Mouse (Mus musculus): ENCODE data around the gene Stk17b. TPM values are rescaled to one million over a fixed set of nuclear protein-coding genes. Genes with fewer than 3 reads are reported as not detected.

The Stk17b gene
- polyA plus RNA-seq, 1 experiment from 2014 or later: 10.0 TPM

DNA sequence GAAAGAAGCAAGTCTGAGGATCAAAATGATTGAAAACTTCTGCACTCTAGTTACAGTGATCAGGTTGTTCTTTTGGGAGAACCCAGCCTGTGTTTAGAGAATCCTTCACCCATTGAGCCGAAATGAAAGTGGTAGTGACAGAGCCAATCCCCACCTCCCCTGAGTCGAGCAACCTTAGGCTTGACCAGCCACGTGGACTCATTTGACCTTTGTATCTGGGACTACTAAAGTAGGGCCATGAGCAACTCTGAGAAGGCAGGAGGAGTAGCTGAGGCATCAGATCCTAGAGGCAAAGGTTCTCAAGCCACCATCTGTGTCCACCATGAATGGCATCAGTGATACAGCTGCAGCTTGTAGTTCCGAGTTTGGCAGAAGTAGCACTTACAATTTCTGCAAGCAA, 10.6 kb upstream of the Stk17b start:
- H3K36me3 ChIP-seq (ENCODE audit: control insufficient read depth, insufficient read depth, low read length): no peaks in the 10 kb centered on the region
- H3K9ac ChIP-seq (ENCODE audit: low read length): no peak overlapping the region
- ATAC-seq (ENCODE audit: insufficient number of reproducible peaks, low FRiP score, low TSS enrichment, low read depth) (no peak), DNase-seq (ENCODE audit: low spot score) (no peak)
- no peak overlapping the region for H3K27ac ChIP-seq (replicated peaks; ENCODE audit: low read depth, low read length)
- WGBS: 83% methylated on average over 4 of the region's 4 CpGs
- H3K4me1 ChIP-seq (ENCODE audit: control insufficient read depth, insufficient read depth, low read length): no peaks in the 10 kb centered on the region
- H3K4me3 ChIP-seq (ENCODE audit: low read depth, low read length): no peak overlapping the region
- no peak overlapping the region for H3K4me2 ChIP-seq (ENCODE audit: low read depth, severe bottlenecking)
- H3K27me3 ChIP-seq (ENCODE audit: control insufficient read depth, insufficient read depth, low read length): no peaks in the 10 kb centered on the region
- H3K9me3 ChIP-seq (ENCODE audit: control insufficient read depth, low read length): no peaks in the 10 kb centered on the region

DNA sequence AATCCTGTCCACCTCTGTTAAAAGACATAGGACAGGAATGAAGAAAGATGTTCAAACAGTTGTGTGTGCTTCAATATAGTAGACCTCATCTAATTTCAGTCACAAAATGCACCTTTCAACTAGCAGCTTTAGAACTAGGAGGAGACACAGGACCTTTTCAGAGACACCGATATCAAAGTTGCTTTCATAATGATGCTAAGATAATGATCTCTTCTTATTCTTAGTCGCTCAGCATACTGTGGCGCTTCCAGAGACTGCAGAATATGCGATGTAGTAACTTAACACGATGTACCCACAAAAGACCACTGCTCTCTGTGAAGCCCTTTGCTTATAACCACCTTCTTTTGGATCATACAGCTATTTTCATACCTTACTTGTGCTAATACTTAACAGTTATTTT, 10.1 kb upstream of the Stk17b start:
- Histone ChIP-seq H3K27ac (replicated peaks; ENCODE audit: low read depth, low read length) (no peak overlapping the region), H3K9me3 (ENCODE audit: control insufficient read depth, low read length) (no peaks in the 10 kb centered on the region), H3K4me3 (ENCODE audit: low read depth, low read length) (no peak overlapping the region), H3K27me3 (ENCODE audit: control insufficient read depth, insufficient read depth, low read length) (no peaks in the 10 kb centered on the region), H3K9ac (ENCODE audit: low read length) (no peak overlapping the region), H3K36me3 (ENCODE audit: control insufficient read depth, insufficient read depth, low read length) (no peaks in the 10 kb centered on the region), H3K4me2 (ENCODE audit: low read depth, severe bottlenecking) (no peak overlapping the region), H3K4me1 (ENCODE audit: control insufficient read depth, insufficient read depth, low read length) (no peaks in the 10 kb centered on the region)
- WGBS: 90% methylated on average over 5 of the region's 5 CpGs
- DNase-seq (ENCODE audit: low spot score) (no peak), ATAC-seq (ENCODE audit: insufficient number of reproducible peaks, low FRiP score, low TSS enrichment, low read depth) (no peak)

DNA sequence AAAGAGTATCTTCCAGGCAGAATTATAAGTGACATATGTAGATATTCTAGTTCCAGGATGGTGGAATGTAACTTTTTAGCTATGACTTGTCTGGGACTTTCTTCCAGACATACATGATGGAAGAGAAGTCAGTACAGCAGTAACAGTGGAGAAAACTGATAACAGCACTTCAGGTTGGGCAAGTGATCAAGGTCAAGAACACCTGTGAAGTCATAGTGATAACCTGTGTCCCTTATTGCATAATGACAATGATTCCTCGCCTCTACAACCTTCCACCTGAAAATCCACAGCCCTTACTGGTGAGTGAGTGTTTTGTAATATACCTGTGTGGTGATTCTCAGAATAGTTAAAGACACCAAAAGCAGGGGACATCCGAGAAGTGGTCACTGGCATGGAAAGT, 9.3 kb upstream of the Stk17b start:
- Histone ChIP-seq H3K9me3 (ENCODE audit: control insufficient read depth, low read length) (no peaks in the 10 kb centered on the region), H3K4me1 (ENCODE audit: control insufficient read depth, insufficient read depth, low read length) (no peaks in the 10 kb centered on the region), H3K36me3 (ENCODE audit: control insufficient read depth, insufficient read depth, low read length) (no peaks in the 10 kb centered on the region), H3K27ac (replicated peaks; ENCODE audit: low read depth, low read length) (no peak overlapping the region), H3K27me3 (ENCODE audit: control insufficient read depth, insufficient read depth, low read length) (no peaks in the 10 kb centered on the region), H3K4me3 (ENCODE audit: low read depth, low read length) (no peak overlapping the region), H3K4me2 (ENCODE audit: low read depth, severe bottlenecking) (no peak overlapping the region), H3K9ac (ENCODE audit: low read length) (no peak overlapping the region)
- DNase-seq (ENCODE audit: low spot score) (no peak), ATAC-seq (ENCODE audit: insufficient number of reproducible peaks, low FRiP score, low TSS enrichment, low read depth) (no peak)
- WGBS: 83% methylated on average over 2 of the region's 2 CpGs

DNA sequence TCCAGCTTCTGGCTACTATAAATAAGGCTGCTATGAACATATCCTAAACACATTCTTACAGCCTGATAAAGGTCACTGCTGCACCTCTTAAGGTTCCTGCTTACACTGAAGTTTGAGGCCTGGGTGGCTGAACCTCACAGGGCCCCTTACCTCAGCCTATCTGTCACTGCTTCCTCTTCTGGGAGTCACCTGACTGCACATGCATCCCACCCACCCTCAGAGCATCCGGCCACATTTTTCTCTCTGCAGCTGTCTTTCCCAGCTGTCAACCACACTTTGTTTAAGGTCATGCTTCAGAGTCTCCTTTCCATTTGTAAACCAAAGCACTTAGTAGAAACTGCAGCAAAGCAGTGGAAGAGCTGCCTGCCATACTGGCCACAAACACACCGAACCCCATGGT, 6.3 kb upstream of the Stk17b start:
- H3K4me2 ChIP-seq (ENCODE audit: low read depth, severe bottlenecking): no peak overlapping the region
- H3K27ac ChIP-seq (replicated peaks; ENCODE audit: low read depth, low read length): no peak overlapping the region
- H3K4me1 ChIP-seq (ENCODE audit: control insufficient read depth, insufficient read depth, low read length): no peaks in the 10 kb centered on the region
- ATAC-seq (ENCODE audit: insufficient number of reproducible peaks, low FRiP score, low TSS enrichment, low read depth) (no peak), DNase-seq (ENCODE audit: low spot score) (no peak)
- H3K9ac ChIP-seq (ENCODE audit: low read length): no peak overlapping the region
- no peak overlapping the region for H3K4me3 ChIP-seq (ENCODE audit: low read depth, low read length)
- WGBS: 89% methylated on average over 2 of the region's 2 CpGs
- H3K27me3 ChIP-seq (ENCODE audit: control insufficient read depth, insufficient read depth, low read length): no peaks in the 10 kb centered on the region
- H3K36me3 ChIP-seq (ENCODE audit: control insufficient read depth, insufficient read depth, low read length): no peaks in the 10 kb centered on the region
- no peaks in the 10 kb centered on the region for H3K9me3 ChIP-seq (ENCODE audit: control insufficient read depth, low read length)

DNA sequence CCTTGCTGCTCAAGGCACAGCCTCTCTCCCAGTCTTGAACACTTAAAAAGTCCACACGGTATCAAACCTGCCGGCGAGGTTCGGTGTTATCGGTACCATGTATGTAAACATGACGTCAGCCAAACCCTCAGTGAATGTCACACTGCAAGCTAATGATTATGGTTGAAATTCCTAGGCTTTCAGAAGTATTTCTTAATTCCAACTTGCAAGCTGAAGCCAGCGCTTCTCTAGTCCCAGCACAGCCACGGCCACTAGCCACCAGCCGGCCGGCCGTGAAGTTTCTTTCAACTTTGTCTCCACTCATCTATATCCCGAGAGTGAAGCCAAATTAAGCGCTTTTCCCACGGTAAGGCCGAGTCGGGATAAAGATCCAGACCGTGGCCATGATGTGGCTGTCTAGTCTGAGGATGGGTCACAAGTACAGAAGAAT, 718 bp downstream of the Stk17b start:
- peak; percentile 60 for DNase-seq (ENCODE audit: low spot score)
- WGBS: under 1% methylated on average over 17 of the region's 17 CpGs
- Histone ChIP-seq H3K36me3 (ENCODE audit: control insufficient read depth, insufficient read depth, low read length) (no peaks in the 10 kb centered on the region), H3K27ac (replicated peaks; ENCODE audit: low read depth, low read length) (no peak overlapping the region), H3K4me2 (ENCODE audit: low read depth, severe bottlenecking) (peak overlapping the region; percentile 80), H3K4me3 (ENCODE audit: low read depth, low read length) (peak overlapping the region; percentile 80), H3K9ac (ENCODE audit: low read length) (peak overlapping the region; percentile 79), H3K9me3 (ENCODE audit: control insufficient read depth, low read length) (no peaks in the 10 kb centered on the region), H3K27me3 (ENCODE audit: control insufficient read depth, insufficient read depth, low read length) (no peaks in the 10 kb centered on the region), H3K4me1 (ENCODE audit: control insufficient read depth, insufficient read depth, low read length) (no peaks in the 10 kb centered on the region)
- ATAC-seq (ENCODE audit: insufficient number of reproducible peaks, low FRiP score, low TSS enrichment, low read depth): peak; percentile 6; the same call in 1 of the 2 replicates

DNA sequence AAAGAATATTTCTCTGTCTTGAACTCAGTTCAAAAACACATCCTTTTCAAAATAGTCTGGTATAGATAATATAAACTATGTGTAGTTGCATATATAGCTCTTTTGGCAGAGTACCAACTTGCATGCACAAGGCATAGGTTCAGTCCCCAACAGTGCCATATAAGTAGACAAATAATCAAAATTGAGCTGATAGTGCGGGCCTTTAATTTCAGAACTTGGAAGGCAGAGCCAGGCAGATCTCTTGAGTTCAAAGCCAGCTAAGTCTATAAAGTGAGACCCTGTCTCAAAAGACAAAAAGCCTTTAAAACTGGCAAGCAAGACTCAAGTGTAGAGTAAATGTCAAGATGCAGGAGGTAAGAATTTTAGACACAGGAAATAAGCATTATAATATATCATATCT, 2.1 kb downstream of the Stk17b start:
- Histone ChIP-seq H3K4me2 (ENCODE audit: low read depth, severe bottlenecking) (no peak overlapping the region), H3K27me3 (ENCODE audit: control insufficient read depth, insufficient read depth, low read length) (no peaks in the 10 kb centered on the region), H3K9ac (ENCODE audit: low read length) (no peak overlapping the region), H3K36me3 (ENCODE audit: control insufficient read depth, insufficient read depth, low read length) (no peaks in the 10 kb centered on the region), H3K27ac (replicated peaks; ENCODE audit: low read depth, low read length) (no peak overlapping the region), H3K4me1 (ENCODE audit: control insufficient read depth, insufficient read depth, low read length) (no peaks in the 10 kb centered on the region), H3K9me3 (ENCODE audit: control insufficient read depth, low read length) (no peaks in the 10 kb centered on the region), H3K4me3 (ENCODE audit: low read depth, low read length) (no peak overlapping the region)
- no peak for ATAC-seq (ENCODE audit: insufficient number of reproducible peaks, low FRiP score, low TSS enrichment, low read depth)
- no peak for DNase-seq (ENCODE audit: low spot score)
- WGBS: 98% methylated on average over 1 of the region's 1 CpGs

DNA sequence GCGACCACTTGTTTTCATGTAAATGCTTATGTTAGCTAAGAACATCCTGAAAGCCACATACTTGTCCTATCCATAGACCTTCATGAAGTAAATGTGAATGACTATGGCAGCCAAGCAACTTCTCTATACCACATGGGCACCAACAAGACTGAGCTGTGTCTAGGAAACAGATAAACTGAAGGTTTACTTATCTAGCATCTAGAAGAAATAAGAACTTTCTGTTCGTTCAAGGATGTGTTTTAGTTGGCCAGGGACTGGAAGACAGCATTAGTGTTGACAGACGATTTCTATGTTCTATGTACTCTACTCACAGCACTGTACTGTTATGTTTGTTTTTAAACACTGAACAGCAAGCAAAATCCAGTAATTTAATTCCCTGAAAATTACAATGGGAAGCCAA, 2.9 kb downstream of the Stk17b start:
- H3K4me3 ChIP-seq (ENCODE audit: low read depth, low read length): no peak overlapping the region
- no peaks in the 10 kb centered on the region for H3K4me1 ChIP-seq (ENCODE audit: control insufficient read depth, insufficient read depth, low read length)
- 90% methylated on average over 3 of the region's 3 CpGs for WGBS
- no peak overlapping the region for H3K9ac ChIP-seq (ENCODE audit: low read length)
- DNase-seq (ENCODE audit: low spot score) (no peak), ATAC-seq (ENCODE audit: insufficient number of reproducible peaks, low FRiP score, low TSS enrichment, low read depth) (no peak)
- no peaks in the 10 kb centered on the region for H3K27me3 ChIP-seq (ENCODE audit: control insufficient read depth, insufficient read depth, low read length)
- no peak overlapping the region for H3K4me2 ChIP-seq (ENCODE audit: low read depth, severe bottlenecking)
- no peak overlapping the region for H3K27ac ChIP-seq (replicated peaks; ENCODE audit: low read depth, low read length)
- no peaks in the 10 kb centered on the region for H3K9me3 ChIP-seq (ENCODE audit: control insufficient read depth, low read length)
- no peaks in the 10 kb centered on the region for H3K36me3 ChIP-seq (ENCODE audit: control insufficient read depth, insufficient read depth, low read length)

DNA sequence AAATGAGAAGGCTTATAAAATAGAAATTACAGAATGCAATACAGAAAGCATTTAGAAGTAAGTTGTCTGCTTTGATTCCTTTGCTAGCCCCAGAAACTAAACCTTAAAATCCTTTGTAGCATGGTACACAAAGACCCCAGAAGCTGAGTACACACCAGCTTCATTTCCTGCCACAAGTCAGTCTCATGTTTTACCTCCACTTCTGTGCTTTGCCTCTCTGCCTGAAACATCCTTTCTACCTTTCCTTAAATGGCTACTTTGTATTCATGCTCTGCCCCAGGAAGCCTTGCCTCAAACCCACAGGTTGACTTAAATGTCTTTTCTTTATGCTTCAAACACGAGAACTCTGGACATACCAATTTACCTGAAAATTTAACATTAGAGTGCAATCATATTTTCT, 3.7 kb downstream of the Stk17b start:
- H3K27ac ChIP-seq (replicated peaks; ENCODE audit: low read depth, low read length): no peak overlapping the region
- DNase-seq (ENCODE audit: low spot score) (no peak), ATAC-seq (ENCODE audit: insufficient number of reproducible peaks, low FRiP score, low TSS enrichment, low read depth) (no peak)
- H3K27me3 ChIP-seq (ENCODE audit: control insufficient read depth, insufficient read depth, low read length): no peaks in the 10 kb centered on the region
- H3K9ac ChIP-seq (ENCODE audit: low read length): no peak overlapping the region
- H3K4me3 ChIP-seq (ENCODE audit: low read depth, low read length): no peak overlapping the region
- H3K36me3 ChIP-seq (ENCODE audit: control insufficient read depth, insufficient read depth, low read length): no peaks in the 10 kb centered on the region
- no peak overlapping the region for H3K4me2 ChIP-seq (ENCODE audit: low read depth, severe bottlenecking)
- H3K4me1 ChIP-seq (ENCODE audit: control insufficient read depth, insufficient read depth, low read length): no peaks in the 10 kb centered on the region
- 85% methylated on average over 1 of the region's 1 CpGs for WGBS
- no peaks in the 10 kb centered on the region for H3K9me3 ChIP-seq (ENCODE audit: control insufficient read depth, low read length)

DNA sequence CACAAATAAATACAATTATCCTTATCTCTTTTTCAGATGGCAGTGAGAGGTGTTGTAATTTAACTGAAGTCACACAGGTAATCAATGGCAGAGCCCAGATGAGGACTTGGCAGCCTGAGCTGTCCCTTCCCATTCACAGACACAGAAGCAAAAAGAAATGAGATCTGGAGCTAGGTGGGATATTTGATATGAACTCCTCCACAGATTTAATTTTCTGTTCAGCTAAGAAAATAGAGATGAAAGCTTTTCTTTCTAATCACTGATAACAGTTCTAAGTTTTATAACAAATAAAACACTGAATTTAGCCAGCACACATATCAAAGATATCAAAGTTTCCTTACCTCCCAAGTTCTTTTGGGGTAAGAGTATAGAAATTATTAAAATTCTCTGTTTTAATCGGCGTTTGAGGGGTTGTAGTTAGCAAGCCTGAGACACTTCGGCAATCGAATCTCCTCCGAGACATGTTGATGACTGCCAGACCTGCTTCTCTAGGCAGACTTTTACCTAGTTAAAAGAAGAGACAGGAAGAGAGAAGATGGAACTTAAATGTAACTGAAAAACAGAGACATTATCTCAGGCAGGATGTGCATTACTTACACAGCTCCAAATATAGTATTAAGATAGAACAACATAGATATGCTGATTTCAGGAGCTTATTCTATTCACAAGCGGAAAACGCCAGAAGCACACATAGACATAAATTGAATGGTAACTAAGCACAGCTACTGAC, 8.7 kb downstream of the Stk17b start:
- H3K4me1 ChIP-seq (ENCODE audit: control insufficient read depth, insufficient read depth, low read length): no peaks in the 10 kb centered on the region
- ATAC-seq (ENCODE audit: insufficient number of reproducible peaks, low FRiP score, low TSS enrichment, low read depth): no peak
- H3K27me3 ChIP-seq (ENCODE audit: control insufficient read depth, insufficient read depth, low read length): no peaks in the 10 kb centered on the region
- no peaks in the 10 kb centered on the region for H3K36me3 ChIP-seq (ENCODE audit: control insufficient read depth, insufficient read depth, low read length)
- no peak overlapping the region for H3K4me3 ChIP-seq (ENCODE audit: low read depth, low read length)
- DNase-seq (ENCODE audit: low spot score): no peak
- H3K4me2 ChIP-seq (ENCODE audit: low read depth, severe bottlenecking): no peak overlapping the region
- no peak overlapping the region for H3K27ac ChIP-seq (replicated peaks; ENCODE audit: low read depth, low read length)
- WGBS: 92% methylated on average over 7 of the region's 7 CpGs
- H3K9ac ChIP-seq (ENCODE audit: low read length): no peak overlapping the region
- no peaks in the 10 kb centered on the region for H3K9me3 ChIP-seq (ENCODE audit: control insufficient read depth, low read length)

Data from limb, embryonic 11.5 days (tissue).